Mouse (Mus musculus): ENCODE results near the gene Aox3. TPM values are rescaled to one million over a fixed set of nuclear protein-coding genes. Genes with fewer than 3 reads are reported as not detected.

The Aox3 gene
- polyA plus RNA-seq, 1 experiment from 2014 or later, result 0.10 TPM

GRCm38 (mm10) chr1:58102494-58102893, 10.4 kb upstream of the Aox3 start:
- in situ Hi-C loops (cut with MboI; ENCODE audit: low pct_unique_long_range_greater_than_20kb), result no loop called here
- no peak for TF ChIP-seq CTCF (IDR thresholded peaks at IDR 0.05)
- ATAC-seq (no peak), DNase-seq (ENCODE audit: low read depth, low spot score) (no peak)
- ChIA-PET POLR2A (no interaction called here), CTCF (interaction anchor here (1.2 to 1.3 kb wide), 2 partner anchors 10 to 22 kb away, joined by 4 read pairs; partner anchors contain the start of gene Aox3)
- H3K27me3 ChIP-seq, result no peaks in the 10 kb centered on the region

GRCm38 (mm10) chr1:58105685-58106084, 7.2 kb upstream of the Aox3 start:
- ATAC-seq (no peak), DNase-seq (ENCODE audit: low read depth, low spot score) (no peak)
- POLR2A ChIA-PET, result no interaction called here
- no peaks in the 10 kb centered on the region for H3K27me3 ChIP-seq
- CTCF ChIA-PET, result no interaction called here
- in situ Hi-C loops (cut with MboI; ENCODE audit: low pct_unique_long_range_greater_than_20kb), result no loop called here
- no peak for TF ChIP-seq CTCF (IDR thresholded peaks at IDR 0.05)

- TF ChIP-seq CTCF (IDR thresholded peaks at IDR 0.05), result no peak
- no peaks in the 10 kb centered on the region for H3K27me3 ChIP-seq
- ATAC-seq (no peak), DNase-seq (ENCODE audit: low read depth, low spot score) (no peak)
- CTCF ChIA-PET, result no interaction called here
- in situ Hi-C loops (cut with MboI; ENCODE audit: low pct_unique_long_range_greater_than_20kb), result no loop called here
- POLR2A ChIA-PET, result no interaction called here
Measured at GRCm38 (mm10) chr1:58107066-58107465, 5.9 kb upstream of the Aox3 start.

GRCm38 (mm10) chr1:58110241-58110640, 2.7 kb upstream of the Aox3 start:
- ChIA-PET CTCF (no interaction called here), POLR2A (interaction anchor here (0.8 kb wide), 1 partner anchor 10 kb away, joined by 4 read pairs; no protein-coding TSS in a partner anchor)
- H3K27me3 ChIP-seq, result no peaks in the 10 kb centered on the region
- no peak for DNase-seq (ENCODE audit: low read depth, low spot score)
- ATAC-seq, result no peak
- in situ Hi-C loops (cut with MboI; ENCODE audit: low pct_unique_long_range_greater_than_20kb), result no loop called here
- TF ChIP-seq CTCF (IDR thresholded peaks at IDR 0.05), result no peak

GRCm38 (mm10) chr1:58111315-58111714, 1.6 kb upstream of the Aox3 start:
- ChIA-PET CTCF (interaction anchor here (2.0 kb wide), 1 partner anchor 9 kb away, joined by 4 read pairs; no protein-coding TSS in a partner anchor), POLR2A (no interaction called here)
- in situ Hi-C loops (cut with MboI; ENCODE audit: low pct_unique_long_range_greater_than_20kb), result no loop called here
- H3K27me3 ChIP-seq, result no peaks in the 10 kb centered on the region
- DNase-seq (ENCODE audit: low read depth, low spot score) (no peak), ATAC-seq (no peak)
- TF ChIP-seq CTCF (IDR thresholded peaks at IDR 0.05), result no peak

- CTCF ChIA-PET, result interaction anchor here (1.6 to 2.0 kb wide), 3 partner anchors 9 to 12 kb away, joined by 4 to 5 read pairs (median 5); no protein-coding TSS in a partner anchor
- no peaks in the 10 kb centered on the region for H3K27me3 ChIP-seq
- TF ChIP-seq CTCF (IDR thresholded peaks at IDR 0.05), result no peak
- DNase-seq (ENCODE audit: low read depth, low spot score) (no peak), ATAC-seq (no peak)
- POLR2A ChIA-PET, result no interaction called here
- in situ Hi-C loops (cut with MboI; ENCODE audit: low pct_unique_long_range_greater_than_20kb), result no loop called here
Measured at GRCm38 (mm10) chr1:58113441-58113840, 511 bp downstream of the Aox3 start.

- no peak for DNase-seq (ENCODE audit: low read depth, low spot score)
- ChIA-PET CTCF (interaction anchor here (1.6 to 1.8 kb wide), 2 partner anchors 10 to 13 kb away, joined by 5 read pairs; no protein-coding TSS in a partner anchor), POLR2A (no interaction called here)
- ATAC-seq, result no peak
- no peaks in the 10 kb centered on the region for H3K27me3 ChIP-seq
- no peak for TF ChIP-seq CTCF (IDR thresholded peaks at IDR 0.05)
- in situ Hi-C loops (cut with MboI; ENCODE audit: low pct_unique_long_range_greater_than_20kb), result no loop called here
Measured at GRCm38 (mm10) chr1:58114021-58114560, 1.2 kb downstream of the Aox3 start.

GRCm38 (mm10) chr1:58114666-58115375, 1.9 kb downstream of the Aox3 start:
- POLR2A ChIA-PET, result no interaction called here
- in situ Hi-C loops (cut with MboI; ENCODE audit: low pct_unique_long_range_greater_than_20kb), result no loop called here
- CTCF ChIA-PET, result no interaction called here
- DNase-seq (ENCODE audit: low read depth, low spot score) (no peak), ATAC-seq (no peak)
- no peaks in the 10 kb centered on the region for H3K27me3 ChIP-seq
- no peak for TF ChIP-seq CTCF (IDR thresholded peaks at IDR 0.05)

- ATAC-seq, result no peak
- no peak for DNase-seq (ENCODE audit: low read depth, low spot score)
- CTCF ChIA-PET, result no interaction called here
- no peak for TF ChIP-seq CTCF (IDR thresholded peaks at IDR 0.05)
- POLR2A ChIA-PET, result no interaction called here
- peaks cover 4% of the 10 kb centered on the region for H3K27me3 ChIP-seq
- in situ Hi-C loops (cut with MboI; ENCODE audit: low pct_unique_long_range_greater_than_20kb), result no loop called here
Measured at GRCm38 (mm10) chr1:58118231-58118630, 5.3 kb downstream of the Aox3 start.

GRCm38 (mm10) chr1:58124901-58125300, 12.0 kb downstream of the Aox3 start:
- no peak for DNase-seq (ENCODE audit: low read depth, low spot score)
- CTCF ChIA-PET, result interaction anchor here (1.0 kb wide), 1 partner anchor 23 kb away, joined by 4 read pairs; no protein-coding TSS in a partner anchor
- POLR2A ChIA-PET, result no interaction called here
- no peak for TF ChIP-seq CTCF (IDR thresholded peaks at IDR 0.05)
- in situ Hi-C loops (cut with MboI; ENCODE audit: low pct_unique_long_range_greater_than_20kb), result no loop called here
- peaks cover 4% of the 10 kb centered on the region for H3K27me3 ChIP-seq
- no peak for ATAC-seq

GRCm38 (mm10) chr1:58137891-58138290, 25.0 kb downstream of the Aox3 start:
- DNase-seq (ENCODE audit: low read depth, low spot score) (no peak), ATAC-seq (no peak)
- ChIA-PET CTCF (interaction anchor here (1.5 kb wide), 1 partner anchor 21 kb away, joined by 3 read pairs; no protein-coding TSS in a partner anchor), POLR2A (no interaction called here)
- in situ Hi-C loops (cut with MboI; ENCODE audit: low pct_unique_long_range_greater_than_20kb), result no loop called here
- peaks cover 14% of the 10 kb centered on the region for H3K27me3 ChIP-seq
- no peak for TF ChIP-seq CTCF (IDR thresholded peaks at IDR 0.05)
